Mouse (Mus musculus) embryonic facial prominence, embryonic 14.5 days (tissue): ENCODE results near the gene Camsap1. TPM values are rescaled to one million over a fixed set of nuclear protein-coding genes. Genes with fewer than 3 reads are reported as not detected.

Experiments used
- ATAC-seq: fragments of 200-750 bp; cut with Nextera tagmentation; 2 replicates; pipeline ENCODE4 v1.8.0; 2017; ENCODE audit warnings: low read depth, moderate number of reproducible peaks, moderate TSS enrichment
- DNase-seq: peaks from one replicate; pipeline ENCODE4 v3.0.0-alpha.2; 2015; ENCODE audit warnings: low spot score
- H3K27ac ChIP-seq: fragments of 300-500 bp; sonication (generic); replicated peaks from 2 replicates; pipeline ENCODE4 v1.5.1; 2014; ENCODE audit warnings: low read depth, mild to moderate bottlenecking, low read length, moderate library complexity
- H3K27me3 ChIP-seq: fragments of 300-500 bp; sonication (generic); replicated peaks from 2 replicates; pipeline ENCODE4 v1.6.1; 2014; ENCODE audit warnings: low read length; ENCODE audit not compliant: control insufficient read depth, insufficient read depth
- H3K36me3 ChIP-seq: fragments of 300-500 bp; sonication (generic); 2 replicates; pipeline ENCODE4 v1.6.1; 2014; ENCODE audit warnings: low read length, mixed read lengths; ENCODE audit not compliant: control insufficient read depth, insufficient read depth
- H3K4me1 ChIP-seq: fragments of 300-500 bp; sonication (generic); 2 replicates; pipeline ENCODE4 v1.6.1; 2014; ENCODE audit warnings: antibody characterized with exemption, low read length; ENCODE audit not compliant: control insufficient read depth, insufficient read depth
- H3K4me2 ChIP-seq: fragments of 300-500 bp; sonication (generic); 2 replicates; pipeline ENCODE4 v1.6.1; 2014; ENCODE audit warnings: low read depth, mild to moderate bottlenecking, low read length, moderate library complexity, mixed read lengths
- H3K4me3 ChIP-seq: fragments of 300-500 bp; sonication (generic); 2 replicates; pipeline ENCODE4 v1.5.1; 2014; ENCODE audit warnings: low read depth, mild to moderate bottlenecking, low read length
- H3K9ac ChIP-seq: fragments of 300-500 bp; sonication (generic); 2 replicates; pipeline ENCODE4 v1.6.1; 2014; ENCODE audit warnings: low read depth, mild to moderate bottlenecking, low read length, moderate library complexity, mixed read lengths
- H3K9me3 ChIP-seq: fragments of 300-500 bp; sonication (generic); 2 replicates; pipeline ENCODE4 v1.6.1; 2016; ENCODE audit warnings: low read length; ENCODE audit not compliant: control insufficient read depth
- WGBS: fragments of 180-500 bp; shearing (Covaris S2); extraction: QIAGEN DNeasy Blood & Tissue Kit; methylation state at CpG from one replicate; pipeline ENCODE4 v1.1.7; 2014; 5-methylcytosine and 5-hydroxymethylcytosine counted together
- polyA plus RNA-seq: library from polyadenylated mRNA; unstranded; fragments of >200 nt; fragmentation: Nextera tagmentation; extraction: Ambion mirVana; gene quantifications from 2 replicates; pipeline ENCODE4 v1.2.1, GENCODE M21; 2014

Camsap1 gene
- polyA plus RNA-seq, 1 experiment from 2014 or later, result 30.6 TPM

GRCm38 (mm10) chr2:25989651-25990050, 6.6 kb upstream of the Camsap1 start:
- no peak for ATAC-seq
- no peaks in the 10 kb centered on the region for H3K36me3 ChIP-seq
- no peak overlapping the region for H3K4me3 ChIP-seq
- H3K27me3 ChIP-seq, result no peaks in the 10 kb centered on the region
- H3K9ac ChIP-seq, result no peak overlapping the region
- 85% methylated on average over 1 of the region's 1 CpGs for WGBS
- no peaks in the 10 kb centered on the region for H3K4me1 ChIP-seq
- H3K27ac ChIP-seq, result no peak overlapping the region
- H3K4me2 ChIP-seq, result no peak overlapping the region
- no peaks in the 10 kb centered on the region for H3K9me3 ChIP-seq
- no peak for DNase-seq

DNA sequence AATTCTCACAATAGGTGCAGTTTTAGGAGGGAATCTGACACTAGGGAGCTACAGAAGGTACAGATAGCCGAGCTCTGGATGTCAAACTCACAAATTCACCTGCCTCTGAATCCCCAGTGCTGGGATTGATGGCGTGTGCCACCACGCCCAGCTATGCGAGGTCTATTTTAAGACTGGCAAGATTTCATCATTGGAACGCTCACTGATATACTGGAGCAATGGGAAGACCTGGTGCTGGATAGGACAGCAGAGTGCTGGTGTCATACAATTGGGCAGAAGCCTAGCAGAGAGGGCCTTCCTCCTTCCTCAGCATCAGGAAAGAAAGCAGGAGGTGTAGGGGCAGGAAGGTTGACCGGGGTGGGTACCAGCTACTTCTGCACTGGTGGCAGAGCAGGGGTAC, 4.7 kb upstream of the Camsap1 start:
- Histone ChIP-seq H3K9ac (no peak overlapping the region), H3K4me3 (no peak overlapping the region), H3K36me3 (no peaks in the 10 kb centered on the region), H3K27me3 (no peaks in the 10 kb centered on the region), H3K9me3 (no peaks in the 10 kb centered on the region), H3K27ac (no peak overlapping the region), H3K4me2 (no peak overlapping the region), H3K4me1 (peaks cover 5% of the 10 kb centered on the region; the same call in 1 of the 2 replicates)
- WGBS, result 81% methylated on average over 6 of the region's 6 CpGs
- ATAC-seq (no peak), DNase-seq (no peak)

- H3K9ac ChIP-seq, result no peak overlapping the region
- peaks cover 10% of the 10 kb centered on the region for H3K4me1 ChIP-seq
- no peaks in the 10 kb centered on the region for H3K27me3 ChIP-seq
- DNase-seq (no peak), ATAC-seq (no peak)
- no peak overlapping the region for H3K4me3 ChIP-seq
- 63% methylated on average over 5 of the region's 5 CpGs for WGBS
- no peak overlapping the region for H3K4me2 ChIP-seq
- no peak overlapping the region for H3K27ac ChIP-seq
- no peaks in the 10 kb centered on the region for H3K36me3 ChIP-seq
- no peaks in the 10 kb centered on the region for H3K9me3 ChIP-seq
Observed at GRCm38 (mm10) chr2:25986601-25987000, 3.5 kb upstream of the Camsap1 start.

- no peak for DNase-seq
- H3K9me3 ChIP-seq, result no peaks in the 10 kb centered on the region
- H3K4me3 ChIP-seq, result peak overlapping the region; percentile 93
- peak; percentile 8 for ATAC-seq
- H3K9ac ChIP-seq, result peak overlapping the region; percentile 97
- peaks cover 5% of the 10 kb centered on the region; the same call in 1 of the 2 replicates for H3K36me3 ChIP-seq
- H3K4me1 ChIP-seq, result peaks cover 32% of the 10 kb centered on the region
- H3K27me3 ChIP-seq, result no peaks in the 10 kb centered on the region
- peak overlapping the region; percentile 89 for H3K4me2 ChIP-seq
- peak overlapping the region; percentile 90 for H3K27ac ChIP-seq
- WGBS, result under 1% methylated on average over 48 of the region's 76 CpGs
Observed at GRCm38 (mm10) chr2:25982426-25983091, 523 bp downstream of the Camsap1 start.

DNA sequence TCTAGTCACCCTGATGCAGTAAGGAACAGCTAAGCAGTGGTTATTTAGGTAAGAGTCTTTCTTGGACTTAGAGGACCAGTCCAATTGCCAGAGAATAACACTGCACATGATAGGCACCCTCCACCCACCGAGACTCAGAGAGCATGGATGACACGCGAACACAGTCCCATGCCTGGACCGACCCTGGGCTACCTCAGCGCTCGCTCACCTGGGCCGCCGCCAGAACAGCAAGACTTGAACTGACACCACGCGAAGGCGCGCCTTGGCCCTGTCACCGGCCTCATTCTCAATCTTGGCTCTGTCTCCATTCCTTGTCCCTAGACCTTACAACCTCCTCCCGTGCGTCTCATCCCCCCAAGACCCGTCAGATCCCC, 1.0 kb downstream of the Camsap1 start:
- no peak for DNase-seq
- Histone ChIP-seq H3K27ac (peak overlapping the region; percentile 90; the same call in 1 of the 2 replicates), H3K4me1 (peaks cover 32% of the 10 kb centered on the region), H3K9me3 (no peaks in the 10 kb centered on the region), H3K4me2 (peak overlapping the region; percentile 89), H3K4me3 (peak overlapping the region; percentile 93), H3K27me3 (no peaks in the 10 kb centered on the region), H3K9ac (peak overlapping the region; percentile 97), H3K36me3 (peaks cover 5% of the 10 kb centered on the region; the same call in 1 of the 2 replicates)
- 2% methylated on average over 16 of the region's 16 CpGs for WGBS
- ATAC-seq, result no peak

GRCm38 (mm10) chr2:25978997-25979396, 4.1 kb downstream of the Camsap1 start:
- no peak for DNase-seq
- no peaks in the 10 kb centered on the region for H3K9me3 ChIP-seq
- no peak overlapping the region for H3K4me2 ChIP-seq
- H3K27ac ChIP-seq, result no peak overlapping the region
- no peak for ATAC-seq
- no peaks in the 10 kb centered on the region for H3K27me3 ChIP-seq
- H3K9ac ChIP-seq, result no peak overlapping the region
- H3K36me3 ChIP-seq, result peaks cover 5% of the 10 kb centered on the region; the same call in 1 of the 2 replicates
- peaks cover 30% of the 10 kb centered on the region for H3K4me1 ChIP-seq
- H3K4me3 ChIP-seq, result no peak overlapping the region
- 74% methylated on average over 4 of the region's 4 CpGs for WGBS

GRCm38 (mm10) chr2:25977587-25978239, 5.4 kb downstream of the Camsap1 start:
- H3K27ac ChIP-seq, result no peak overlapping the region
- ATAC-seq (no peak), DNase-seq (no peak)
- peaks cover 27% of the 10 kb centered on the region for H3K4me1 ChIP-seq
- no peaks in the 10 kb centered on the region for H3K9me3 ChIP-seq
- H3K27me3 ChIP-seq, result no peaks in the 10 kb centered on the region
- 62% methylated on average over 7 of the region's 7 CpGs for WGBS
- no peak overlapping the region for H3K4me2 ChIP-seq
- no peak overlapping the region for H3K9ac ChIP-seq
- H3K4me3 ChIP-seq, result no peak overlapping the region
- H3K36me3 ChIP-seq, result peaks cover 9% of the 10 kb centered on the region; the same call in 1 of the 2 replicates

DNA sequence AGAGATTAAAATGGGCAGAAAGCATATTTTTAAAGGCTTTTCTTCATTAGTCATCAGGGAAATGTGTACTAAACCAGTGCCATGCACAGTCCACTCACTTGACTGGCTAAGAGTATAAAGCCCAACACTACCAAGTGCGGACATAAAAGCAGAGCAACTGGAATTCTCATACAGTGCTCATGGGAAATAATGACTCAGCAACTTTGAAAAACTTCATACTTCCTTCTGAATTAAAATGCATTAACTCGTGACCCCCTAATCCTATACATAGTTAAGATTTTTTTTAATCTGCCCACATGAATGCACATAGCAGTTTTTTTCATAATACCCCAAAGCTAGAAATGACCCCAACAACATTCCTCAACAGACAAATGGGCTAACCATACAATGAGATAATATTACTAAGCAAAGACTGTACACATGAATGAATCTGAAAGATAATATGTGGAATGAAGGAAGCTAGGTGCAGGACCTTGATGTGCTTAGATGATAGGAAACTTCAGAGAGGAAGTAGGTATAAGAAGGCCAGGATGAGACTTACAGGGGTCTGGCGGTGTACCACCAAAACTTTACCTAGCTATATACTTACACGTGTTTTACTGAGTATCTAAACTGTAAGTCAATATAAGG, 7.8 kb downstream of the Camsap1 start:
- peaks cover 9% of the 10 kb centered on the region for H3K4me1 ChIP-seq
- H3K27ac ChIP-seq, result no peak overlapping the region
- 86% methylated on average over 4 of the region's 4 CpGs for WGBS
- DNase-seq (no peak), ATAC-seq (no peak)
- no peaks in the 10 kb centered on the region for H3K9me3 ChIP-seq
- H3K4me3 ChIP-seq, result no peak overlapping the region
- H3K27me3 ChIP-seq, result no peaks in the 10 kb centered on the region
- H3K4me2 ChIP-seq, result no peak overlapping the region
- H3K9ac ChIP-seq, result no peak overlapping the region
- peaks cover 11% of the 10 kb centered on the region; the same call in 1 of the 2 replicates for H3K36me3 ChIP-seq
